Mouse (Mus musculus) intestine, embryonic 14.5 days (tissue): ENCODE results near the gene Ccsap. TPM values are rescaled to one million over a fixed set of nuclear protein-coding genes. Genes with fewer than 3 reads are reported as not detected.
A peak's percentile ranks its signal among the peaks of the same experiment; 100 is the strongest.

Experiments
- ATAC-seq: fragments of 200-750 bp; cut with Nextera tagmentation; replicated peaks from 2 replicates; pipeline ENCODE4 v1.8.0; 2017; ENCODE audit warnings: low read depth, moderate number of reproducible peaks, moderate TSS enrichment, moderate library complexity; ENCODE audit not compliant: low FRiP score, low TSS enrichment
- DNase-seq: peaks from one replicate; pipeline ENCODE4 v3.0.0-alpha.2; 2018; ENCODE audit warnings: low spot score
- H3K27ac ChIP-seq: fragments of 300-500 bp; sonication (generic); 2 replicates; pipeline ENCODE4 v1.5.1; 2014; ENCODE audit warnings: low read depth, mild to moderate bottlenecking, control low read depth
- H3K27me3 ChIP-seq: fragments of 300-500 bp; sonication (generic); replicated peaks from 2 replicates; pipeline ENCODE4 v1.6.1; 2014; ENCODE audit warnings: low read length, control low read depth; ENCODE audit not compliant: control insufficient read depth, insufficient read depth
- H3K36me3 ChIP-seq: fragments of 300-500 bp; sonication (generic); 2 replicates; pipeline ENCODE4 v1.6.1; 2014; ENCODE audit warnings: low read length, control low read depth; ENCODE audit not compliant: control insufficient read depth, insufficient read depth
- H3K4me1 ChIP-seq: fragments of 300-500 bp; sonication (generic); replicated peaks from 2 replicates; pipeline ENCODE4 v1.6.1; 2014; ENCODE audit warnings: low read length, control low read depth, mixed read lengths; ENCODE audit not compliant: control insufficient read depth, insufficient read depth
- H3K4me2 ChIP-seq: fragments of 300-500 bp; sonication (generic); 2 replicates; pipeline ENCODE4 v1.6.1; 2014; ENCODE audit warnings: low read length
- H3K4me3 ChIP-seq: fragments of 300-500 bp; sonication (generic); 2 replicates; pipeline ENCODE4 v1.5.1; 2014; ENCODE audit warnings: low read depth, low read length, control low read depth, mixed read lengths
- H3K9ac ChIP-seq: fragments of 300-500 bp; sonication (generic); 2 replicates; pipeline ENCODE4 v1.6.1; 2014; ENCODE audit warnings: mild to moderate bottlenecking, low read length
- H3K9me3 ChIP-seq: fragments of 300-500 bp; sonication (generic); 2 replicates; pipeline ENCODE4 v1.6.1; 2016; ENCODE audit warnings: low read length, control low read depth; ENCODE audit not compliant: control insufficient read depth
- WGBS: fragments of 180-500 bp; shearing (Covaris S2); extraction: QIAGEN DNeasy Blood & Tissue Kit; methylation state at CpG from one replicate; pipeline ENCODE4 v1.1.7; 2014; 5-methylcytosine and 5-hydroxymethylcytosine counted together
- polyA plus RNA-seq: library from polyadenylated mRNA; unstranded; fragments of >200 nt; fragmentation: Nextera tagmentation; extraction: Ambion mirVana; gene quantifications from 2 replicates; pipeline ENCODE4 v1.2.1, GENCODE M21; 2014

Gene Ccsap
- polyA plus RNA-seq, 1 experiment from 2014 or later, result 3.2 TPM

DNA sequence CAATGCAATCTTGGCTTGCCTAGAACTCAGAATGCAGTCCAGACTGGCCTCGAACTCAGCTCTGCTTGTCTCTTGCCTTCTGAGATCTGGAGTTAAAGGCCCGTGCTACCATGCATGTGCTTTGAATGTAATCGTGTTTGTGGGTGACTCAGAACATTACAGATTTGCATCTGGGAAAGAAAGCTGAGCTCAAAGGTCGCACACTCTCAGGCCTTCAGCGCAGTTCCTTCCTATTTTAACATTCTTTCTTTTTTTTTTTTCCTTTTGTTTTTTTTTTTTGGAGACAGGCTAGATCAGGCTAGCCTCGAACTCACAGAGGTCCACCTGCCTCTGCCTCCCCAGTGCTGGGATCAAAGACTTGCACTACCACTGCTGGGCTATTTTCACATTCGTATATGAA lies 55.4 kb downstream of the Ccsap start:
- H3K27me3 ChIP-seq, result no peaks in the 10 kb centered on the region
- H3K4me1 ChIP-seq, result peaks cover 19% of the 10 kb centered on the region
- H3K27ac ChIP-seq, result no peak overlapping the region
- no peak overlapping the region for H3K4me3 ChIP-seq
- no peak overlapping the region for H3K9ac ChIP-seq
- no peaks in the 10 kb centered on the region for H3K36me3 ChIP-seq
- ATAC-seq, result no peak
- H3K4me2 ChIP-seq, result no peak overlapping the region
- DNase-seq, result no peak
- WGBS, result 88% methylated on average over 7 of the region's 7 CpGs
- H3K9me3 ChIP-seq, result no peaks in the 10 kb centered on the region

DNA sequence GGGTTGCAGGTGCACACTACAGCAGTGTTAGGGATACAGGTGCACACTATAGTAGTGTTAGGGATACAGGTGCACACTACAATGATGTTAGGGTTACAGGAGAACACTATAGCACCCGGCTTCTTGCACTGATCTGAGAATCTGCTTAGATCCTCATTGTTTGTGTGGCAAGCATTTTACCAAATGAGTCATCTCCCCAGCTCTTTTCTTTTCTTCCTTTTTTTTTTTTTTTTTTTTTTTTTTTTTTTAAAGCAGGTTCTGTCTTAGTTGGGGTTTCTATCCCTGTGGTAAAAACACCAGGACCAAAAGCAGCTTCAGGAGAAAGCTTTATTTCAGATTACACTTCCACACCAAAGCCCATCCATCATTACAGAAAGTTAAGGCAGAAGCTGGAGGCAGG lies 56.4 kb downstream of the Ccsap start:
- DNase-seq, result no peak
- H3K36me3 ChIP-seq, result no peaks in the 10 kb centered on the region
- peaks cover 19% of the 10 kb centered on the region for H3K4me1 ChIP-seq
- no peak overlapping the region for H3K9ac ChIP-seq
- WGBS, result 68% methylated on average over 1 of the region's 1 CpGs
- ATAC-seq, result no peak
- no peaks in the 10 kb centered on the region for H3K9me3 ChIP-seq
- no peak overlapping the region for H3K27ac ChIP-seq
- no peak overlapping the region for H3K4me3 ChIP-seq
- H3K27me3 ChIP-seq, result no peaks in the 10 kb centered on the region
- no peak overlapping the region for H3K4me2 ChIP-seq

DNA sequence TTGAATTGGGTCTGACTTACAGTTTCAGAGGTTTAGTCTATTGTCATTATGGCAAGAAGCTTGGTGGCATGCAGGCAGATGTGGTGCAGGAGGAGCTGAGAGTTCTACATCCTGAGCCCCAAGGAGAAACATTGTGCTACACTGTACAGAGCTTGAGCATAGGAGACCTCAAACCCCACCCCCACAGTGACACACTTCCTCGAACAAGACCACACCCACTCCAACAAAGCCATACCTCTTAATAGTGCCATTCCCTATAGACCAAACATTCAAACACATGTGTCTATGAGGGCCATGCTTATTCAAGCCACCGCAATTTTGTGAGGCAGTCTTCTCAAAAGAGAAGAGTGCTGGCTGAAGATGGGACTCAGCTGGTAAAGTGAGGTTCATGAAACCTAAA lies 58.5 kb downstream of the Ccsap start:
- peaks cover 7% of the 10 kb centered on the region for H3K4me1 ChIP-seq
- no peak for ATAC-seq

DNA sequence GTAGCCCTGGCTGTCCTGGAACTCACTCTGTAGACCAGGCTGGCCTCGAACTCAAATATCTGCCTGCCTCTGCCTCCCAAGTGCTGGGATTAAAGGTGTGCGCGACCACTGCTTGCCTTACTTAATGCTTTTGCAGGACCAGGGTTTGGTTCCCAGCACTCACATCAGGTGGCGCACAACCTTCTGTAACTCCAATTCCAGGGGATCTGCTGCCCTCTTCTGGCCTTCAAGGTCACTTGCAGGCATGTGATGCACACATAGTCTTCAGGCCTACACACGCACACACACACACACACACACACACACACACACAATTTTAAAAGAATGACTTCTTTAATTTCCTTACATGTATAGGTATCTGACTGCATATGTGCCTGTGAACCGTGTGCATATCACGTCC lies 59.1 kb downstream of the Ccsap start:
- H3K36me3 ChIP-seq, result no peaks in the 10 kb centered on the region
- peaks cover 5% of the 10 kb centered on the region for H3K4me1 ChIP-seq
- H3K27ac ChIP-seq, result no peak overlapping the region
- DNase-seq (no peak), ATAC-seq (no peak)
- no peaks in the 10 kb centered on the region for H3K27me3 ChIP-seq
- H3K4me2 ChIP-seq, result no peak overlapping the region
- H3K9ac ChIP-seq, result no peak overlapping the region
- H3K9me3 ChIP-seq, result no peaks in the 10 kb centered on the region
- WGBS, result 92% methylated on average over 7 of the region's 7 CpGs
- no peak overlapping the region for H3K4me3 ChIP-seq

More for the DNA sequence above, 58.5 kb downstream of the Ccsap start:
- Histone ChIP-seq H3K27me3 (no peaks in the 10 kb centered on the region), H3K9me3 (no peaks in the 10 kb centered on the region), H3K36me3 (no peaks in the 10 kb centered on the region), H3K4me3 (no peak overlapping the region), H3K27ac (no peak overlapping the region), H3K9ac (no peak overlapping the region), H3K4me2 (no peak overlapping the region)
- WGBS, result 91% methylated on average over 2 of the region's 2 CpGs
- DNase-seq, result no peak

DNA sequence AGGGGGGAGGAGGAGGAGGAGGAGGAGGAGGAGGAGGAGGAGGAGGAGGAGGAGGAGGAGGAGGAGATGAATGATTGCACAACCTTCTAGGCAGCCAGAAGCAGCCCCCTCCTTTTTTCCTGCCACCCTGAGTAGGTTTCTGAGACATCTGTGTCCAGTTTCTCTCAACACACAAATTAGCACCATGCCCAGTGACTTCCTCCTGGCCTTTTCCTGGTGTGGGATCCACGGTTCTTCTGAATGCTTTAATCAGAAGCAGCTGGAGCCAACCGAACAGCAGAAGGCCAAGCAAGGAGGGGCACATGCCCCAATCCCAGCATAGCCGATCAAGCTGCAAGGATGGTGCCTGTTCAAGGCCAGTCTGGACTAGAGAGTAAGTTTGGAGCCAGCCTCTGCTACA lies 60.1 kb downstream of the Ccsap start:
- no peak overlapping the region for H3K9ac ChIP-seq
- no peak overlapping the region for H3K4me3 ChIP-seq
- H3K4me2 ChIP-seq, result no peak overlapping the region
- peaks cover 4% of the 10 kb centered on the region; the same call in 1 of the 2 replicates for H3K4me1 ChIP-seq
- 39% methylated on average over 3 of the region's 3 CpGs for WGBS
- no peaks in the 10 kb centered on the region for H3K27me3 ChIP-seq
- no peak for DNase-seq
- no peaks in the 10 kb centered on the region for H3K36me3 ChIP-seq
- no peaks in the 10 kb centered on the region for H3K9me3 ChIP-seq
- no peak overlapping the region for H3K27ac ChIP-seq
- no peak for ATAC-seq

DNA sequence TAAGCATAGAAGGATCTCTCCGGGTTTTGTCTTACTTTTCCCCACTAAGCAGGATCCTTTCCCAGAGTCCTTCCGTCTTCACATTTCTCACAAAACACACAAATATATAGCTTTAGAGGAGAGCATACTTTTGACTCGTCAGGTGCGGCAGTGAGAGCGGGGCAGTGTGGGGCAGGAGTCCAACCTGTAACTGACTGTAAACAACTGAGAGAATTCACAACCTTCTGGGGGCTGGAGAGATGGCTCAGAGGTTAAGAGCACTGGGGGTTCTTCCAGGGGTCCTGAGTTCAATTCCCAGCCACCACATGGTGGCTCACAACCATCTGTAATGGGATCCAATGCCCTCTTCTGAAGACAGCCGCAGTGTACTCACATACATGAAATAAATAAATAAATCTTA lies 60.6 kb downstream of the Ccsap start:
- H3K36me3 ChIP-seq, result no peaks in the 10 kb centered on the region
- no peak for DNase-seq
- no peak overlapping the region for H3K4me2 ChIP-seq
- ATAC-seq, result no peak
- H3K9me3 ChIP-seq, result no peaks in the 10 kb centered on the region
- H3K27me3 ChIP-seq, result no peaks in the 10 kb centered on the region
- H3K4me3 ChIP-seq, result no peak overlapping the region
- no peak overlapping the region for H3K27ac ChIP-seq
- no peak overlapping the region for H3K9ac ChIP-seq
- peaks cover 6% of the 10 kb centered on the region; the same call in 1 of the 2 replicates for H3K4me1 ChIP-seq
- 67% methylated on average over 6 of the region's 6 CpGs for WGBS

DNA sequence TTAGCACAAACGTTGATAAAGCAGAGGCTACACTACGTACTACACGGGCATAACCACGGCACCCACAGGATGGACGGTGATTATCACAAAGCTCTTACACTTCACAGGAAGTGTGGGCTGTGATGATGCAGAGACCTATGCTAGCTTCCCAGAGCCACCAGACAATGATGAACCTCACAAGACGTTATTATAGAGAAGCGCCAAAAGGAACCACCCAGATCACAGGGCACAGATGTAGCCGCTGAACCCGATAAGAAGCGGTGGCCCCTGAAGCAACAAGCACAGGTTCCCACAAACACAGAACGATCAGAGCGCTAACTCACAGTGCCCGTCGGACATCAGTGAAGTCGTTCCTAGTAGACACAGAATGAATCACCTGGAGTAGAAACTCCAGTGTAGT lies 62.1 kb downstream of the Ccsap start:
- no peaks in the 10 kb centered on the region for H3K36me3 ChIP-seq
- no peak overlapping the region for H3K27ac ChIP-seq
- no peak overlapping the region for H3K9ac ChIP-seq
- H3K4me2 ChIP-seq, result no peak overlapping the region
- ATAC-seq (no peak), DNase-seq (no peak)
- H3K4me1 ChIP-seq, result peaks cover 14% of the 10 kb centered on the region
- H3K27me3 ChIP-seq, result no peaks in the 10 kb centered on the region
- H3K9me3 ChIP-seq, result no peaks in the 10 kb centered on the region
- 86% methylated on average over 15 of the region's 15 CpGs for WGBS
- H3K4me3 ChIP-seq, result no peak overlapping the region

DNA sequence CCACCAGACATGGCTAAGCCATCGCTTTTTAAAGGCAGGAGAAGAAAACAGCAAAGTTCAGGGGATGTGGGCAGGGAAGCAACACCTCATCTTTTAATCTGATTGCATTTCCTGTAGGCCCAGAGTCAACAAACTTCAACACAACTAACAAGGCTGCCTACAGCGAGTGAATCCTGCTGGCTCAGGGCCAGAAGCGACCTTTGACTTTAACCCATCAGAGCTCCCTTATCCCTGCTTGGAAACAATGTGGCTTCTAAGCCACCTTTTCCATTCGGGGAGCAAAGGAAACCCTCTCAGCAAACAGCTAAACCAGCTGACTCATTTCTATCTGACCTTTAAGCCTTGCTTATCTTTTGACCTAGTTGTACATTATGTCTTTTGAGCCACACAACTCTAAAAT lies 63.3 kb downstream of the Ccsap start:
- H3K27ac ChIP-seq, result peak overlapping the region; percentile 11; the same call in 1 of the 2 replicates
- H3K4me3 ChIP-seq, result no peak overlapping the region
- no peaks in the 10 kb centered on the region for H3K9me3 ChIP-seq
- DNase-seq, result no peak
- 52% methylated on average over 4 of the region's 4 CpGs for WGBS
- no peak for ATAC-seq
- no peaks in the 10 kb centered on the region for H3K36me3 ChIP-seq
- no peaks in the 10 kb centered on the region for H3K27me3 ChIP-seq
- H3K4me2 ChIP-seq, result no peak overlapping the region
- H3K4me1 ChIP-seq, result peaks cover 14% of the 10 kb centered on the region
- H3K9ac ChIP-seq, result no peak overlapping the region

DNA sequence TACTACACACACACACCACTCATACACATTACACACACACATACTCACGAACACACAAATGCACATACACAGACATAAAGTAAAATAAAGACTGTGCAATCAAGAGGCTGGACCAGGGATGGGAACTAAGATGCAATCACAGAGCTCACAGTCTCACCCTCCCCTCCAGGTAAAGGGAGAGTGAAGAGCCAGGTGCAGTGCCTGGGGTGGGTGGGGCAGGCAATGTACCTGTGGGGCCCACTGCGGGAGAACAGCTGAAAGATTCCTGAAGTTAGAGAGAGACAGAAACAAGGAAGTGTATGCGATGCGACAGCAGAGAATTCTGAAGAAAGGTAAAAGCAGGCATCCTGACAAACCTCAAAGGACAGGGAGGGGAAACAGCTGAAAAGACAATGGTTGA lies 65.2 kb downstream of the Ccsap start:
- H3K9ac ChIP-seq, result no peak overlapping the region
- ATAC-seq (no peak), DNase-seq (no peak)
- H3K27ac ChIP-seq, result no peak overlapping the region
- no peak overlapping the region for H3K4me3 ChIP-seq
- H3K36me3 ChIP-seq, result no peaks in the 10 kb centered on the region
- no peaks in the 10 kb centered on the region for H3K9me3 ChIP-seq
- H3K27me3 ChIP-seq, result no peaks in the 10 kb centered on the region
- WGBS, result 64% methylated on average over 4 of the region's 4 CpGs
- peaks cover 14% of the 10 kb centered on the region for H3K4me1 ChIP-seq
- H3K4me2 ChIP-seq, result no peak overlapping the region
